In genomic region chr6:92409788-92410187, GRCm38 (mm10) we compare ENCODE assay signal across 15 mouse cellular contexts.
"Had no signal": no experiment of that assay in that cellular context is flagged by ENCODE, and none has a peak within 500 bp of the region (broad histone marks: within the 10 kb centered on the region; RNA-seq: fewer than 3 reads in every experiment).

No protein-coding gene starts in this region.

- ATAC-seq: hindbrain, postnatal 0 days; intestine, embryonic 16.5 days had no signal

- DNase-seq: gastrocnemius, adult 2 months; gastrocnemius, postnatal 14 days; gastrocnemius, postnatal 36 days; heart, adult 2 months; heart, postnatal 14 days; heart, postnatal 36 days; kidney, adult 11 months; kidney, adult 2 months; kidney, postnatal 10 days; kidney, postnatal 25 days; kidney, postnatal 4 days; liver; liver, embryonic 13.5 days had no signal
